Mouse (Mus musculus): Measurements from ENCODE around the gene Ndufa13.

DNA sequence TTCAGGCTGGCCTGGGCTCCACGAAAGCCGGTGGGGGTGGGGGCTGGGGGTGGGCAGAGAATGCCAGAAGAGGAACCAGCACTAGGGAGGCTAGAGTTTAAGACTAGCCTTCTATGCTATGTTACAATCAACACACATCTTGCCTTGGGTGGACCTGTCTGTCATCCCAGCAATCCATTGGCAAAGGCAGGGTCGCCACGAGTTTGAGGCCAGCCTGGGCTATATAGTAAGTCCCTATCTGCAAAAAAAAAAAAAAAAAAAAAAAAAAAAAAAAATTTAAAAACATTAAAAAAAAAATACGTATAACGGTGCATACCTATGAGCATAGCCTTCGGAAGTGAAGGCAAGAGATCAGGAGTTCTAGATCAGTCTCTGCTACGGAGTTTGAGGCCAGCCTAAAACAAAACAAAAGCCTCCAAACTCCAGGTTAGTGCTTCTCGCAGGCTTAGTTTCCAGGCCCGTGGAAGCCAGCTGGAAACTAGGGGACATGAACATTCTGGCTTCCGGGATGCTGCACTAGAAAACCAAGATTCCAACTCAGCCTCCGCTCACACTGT is 1.4 kb downstream of the Ndufa13 start:
- no peak for TF ChIP-seq POLR2A (IDR thresholded peaks at IDR 0.05; ENCODE audit: extremely low read depth, insufficient read depth, low read length)
- TF ChIP-seq CTCF (IDR thresholded peaks at IDR 0.05; ENCODE audit: extremely low read depth, insufficient read depth, low read length) = no peak
